Mouse (Mus musculus): ENCODE results near the gene Cmbl.

GRCm38 (mm10) chr15:31529103-31529502 lies 36.1 kb upstream of the Cmbl start:
- TF ChIP-seq CTCF (IDR thresholded peaks at IDR 0.05; ENCODE audit: low read depth, low read length) = no peak
- TF ChIP-seq POLR2A (IDR thresholded peaks at IDR 0.05; ENCODE audit: extremely low read depth, insufficient read depth, low read length) = no peak
